Mouse (Mus musculus) spleen, embryonic (tissue): ENCODE results near the gene Gm45021.

Source experiments
- CTCF ChIA-PET: fragments of 350-600 bp; sonication (Branson Sonifier 250); formaldehyde crosslinking; loops from one replicate; lab custom pipeline; 2022; lab: Charles Lee

The Gm45021 gene

DNA sequence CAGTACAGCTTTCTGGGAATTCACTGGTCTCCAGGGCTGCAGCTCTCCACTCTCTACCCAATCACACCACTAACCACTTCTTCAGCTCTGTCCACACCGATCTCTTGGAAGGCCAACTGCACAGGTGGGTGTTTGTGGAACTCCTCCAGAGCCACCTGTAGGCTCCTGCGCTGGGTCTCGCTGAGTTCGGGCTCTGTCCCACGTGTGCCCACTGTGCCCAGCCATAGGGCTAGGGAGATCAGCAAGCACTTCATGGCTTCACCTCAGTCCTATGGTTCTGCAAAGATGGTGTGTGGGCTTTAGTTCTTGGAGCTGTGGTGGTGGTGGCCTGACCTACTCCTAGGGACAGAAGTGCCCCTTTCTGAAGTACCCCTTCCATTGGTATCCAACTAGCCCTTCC lies 17.4 kb upstream of the Gm45021 start:
- CTCF ChIA-PET, result no interaction called here

DNA sequence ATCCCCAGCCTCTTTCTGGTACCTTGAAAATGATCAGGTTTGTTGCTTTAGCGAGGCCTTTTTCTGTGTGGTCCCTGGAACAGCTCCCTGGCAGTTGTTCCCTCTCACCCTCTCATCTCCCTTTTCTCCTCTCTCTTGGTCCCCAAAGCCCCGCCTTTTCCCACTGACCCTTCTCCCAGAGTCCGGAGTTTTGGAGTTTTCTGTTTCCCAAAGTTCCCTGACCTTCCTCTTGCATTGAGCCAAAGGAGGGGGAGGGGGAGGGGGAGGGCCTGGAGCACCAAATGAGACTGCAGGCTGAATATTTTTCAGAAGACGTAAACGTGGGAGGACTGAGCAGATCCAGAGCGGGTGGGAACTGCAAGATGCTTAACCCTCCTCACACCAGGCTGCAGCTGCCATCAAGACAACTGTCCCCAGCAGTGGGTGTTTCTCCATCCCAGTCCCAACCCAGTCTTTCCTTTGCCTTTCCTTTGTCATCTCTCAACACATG lies 16.8 kb upstream of the Gm45021 start, which contains the start of gene Rarres2:
Gene Rarres2 (minus strand): TSS at position 218 of the 490 bp plus-strand sequence.
- CTCF ChIA-PET, result no interaction called here

DNA sequence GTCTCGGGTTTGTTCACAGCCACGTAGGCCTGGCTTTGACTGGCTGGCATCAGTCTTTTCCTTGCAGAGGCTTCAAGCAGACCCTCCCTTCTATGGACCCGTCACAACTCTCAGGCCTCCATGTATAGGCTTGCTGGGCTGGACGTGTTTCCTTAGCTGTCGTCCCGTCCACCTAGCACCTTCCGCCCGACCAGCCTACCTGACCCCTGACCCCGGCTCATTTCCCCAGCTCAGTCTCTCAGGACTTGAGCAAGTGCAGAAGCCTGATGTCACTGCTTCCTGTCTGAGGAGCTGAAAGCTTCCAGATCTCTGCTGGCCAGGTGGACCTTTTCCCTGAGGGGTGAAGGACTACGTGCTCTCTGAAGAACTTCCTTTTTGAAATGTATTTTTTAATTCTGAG lies 16.1 kb upstream of the Gm45021 start:
- CTCF ChIA-PET, result no interaction called here

DNA sequence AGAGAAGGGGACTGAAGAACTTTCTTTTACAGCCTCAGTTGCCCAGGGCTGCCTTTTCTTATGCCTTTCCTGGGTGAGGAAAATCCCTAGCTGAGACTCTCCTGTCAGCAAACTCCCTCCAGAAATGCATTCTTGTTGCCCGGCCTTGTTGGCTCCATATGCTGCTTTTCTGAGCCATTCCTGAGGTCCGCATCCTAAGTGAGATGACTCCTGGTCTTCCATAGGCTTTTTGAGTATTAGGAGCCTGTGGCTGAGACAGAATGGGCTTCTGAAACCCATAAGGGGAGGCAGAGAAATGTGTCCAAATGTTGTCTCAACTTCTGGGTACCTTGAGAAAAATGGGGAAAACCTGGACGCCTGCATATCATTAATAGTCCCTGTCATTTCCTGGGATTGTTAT lies 15.4 kb upstream of the Gm45021 start:
- CTCF ChIA-PET, result no interaction called here

- CTCF ChIA-PET, result no interaction called here
Measured at GRCm38 (mm10) chr6:48578736-48579135, 10.7 kb upstream of the Gm45021 start.

DNA sequence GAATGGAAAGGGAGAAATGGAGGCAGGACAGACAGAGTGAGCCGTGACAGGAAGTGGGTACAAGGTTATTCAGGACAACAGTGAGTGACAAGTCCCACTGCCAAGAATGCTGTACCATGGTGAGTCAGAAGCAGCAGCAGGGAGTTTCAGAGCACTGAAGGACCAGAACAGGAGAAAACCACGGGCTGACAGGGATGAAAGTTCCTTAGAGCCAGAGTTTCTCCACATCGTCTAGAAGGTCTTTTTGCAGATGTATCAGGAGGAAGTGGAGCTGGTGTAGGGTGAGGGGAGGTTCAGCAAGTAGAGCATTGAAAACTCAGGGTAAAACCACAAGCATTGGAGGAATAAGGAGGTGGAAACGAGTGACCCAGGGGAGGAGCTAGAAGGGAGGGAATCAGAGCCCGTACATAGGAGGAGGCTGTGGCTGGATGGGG lies 10.2 kb upstream of the Gm45021 start:
- CTCF ChIA-PET, result no interaction called here

GRCm38 (mm10) chr6:48581257-48581656 lies 8.2 kb upstream of the Gm45021 start:
- CTCF ChIA-PET, result interaction anchor here (0.7 kb wide), 1 partner anchor 34 kb away, joined by 3 read pairs; no protein-coding TSS in a partner anchor

GRCm38 (mm10) chr6:48582037-48582436 lies 7.4 kb upstream of the Gm45021 start:
- CTCF ChIA-PET, result interaction anchor here (0.6 to 0.9 kb wide), 3 partner anchors 27 to 57 kb away, joined by 3 to 5 read pairs (median 3); partner anchors contain the start of gene Lrrc61

DNA sequence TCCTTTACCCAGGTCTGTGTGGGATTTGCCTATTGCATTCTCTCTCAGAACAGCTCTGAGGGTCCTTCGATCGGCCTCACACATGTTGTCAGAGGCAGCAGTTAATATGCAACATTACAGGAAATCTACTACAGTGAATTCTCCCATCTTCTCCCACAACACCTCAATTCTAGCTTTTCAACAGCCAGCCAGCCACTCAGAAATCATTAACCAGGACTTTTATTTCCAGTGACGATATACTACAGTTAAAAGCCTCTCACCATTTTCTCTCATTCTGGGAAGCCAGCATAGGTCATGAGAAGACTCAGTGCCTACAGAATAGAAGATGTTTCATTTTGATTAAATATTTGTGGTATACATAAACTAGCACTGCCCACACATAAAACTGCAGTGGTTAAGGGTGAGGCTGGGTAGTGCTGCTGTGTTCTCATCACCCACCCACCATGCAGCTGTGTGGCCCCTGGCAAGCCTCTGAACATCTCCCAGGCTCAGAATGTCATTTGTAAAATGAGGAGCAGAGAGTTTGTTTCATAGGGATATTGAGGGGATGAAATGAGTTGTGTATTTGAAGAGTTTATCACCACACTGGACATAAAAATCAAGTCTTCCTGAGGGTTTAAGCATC lies 1.9 kb downstream of the Gm45021 start:
- CTCF ChIA-PET, result interaction anchor here (0.5 kb wide), 1 partner anchor 56 kb away, joined by 7 read pairs; no protein-coding TSS in a partner anchor

DNA sequence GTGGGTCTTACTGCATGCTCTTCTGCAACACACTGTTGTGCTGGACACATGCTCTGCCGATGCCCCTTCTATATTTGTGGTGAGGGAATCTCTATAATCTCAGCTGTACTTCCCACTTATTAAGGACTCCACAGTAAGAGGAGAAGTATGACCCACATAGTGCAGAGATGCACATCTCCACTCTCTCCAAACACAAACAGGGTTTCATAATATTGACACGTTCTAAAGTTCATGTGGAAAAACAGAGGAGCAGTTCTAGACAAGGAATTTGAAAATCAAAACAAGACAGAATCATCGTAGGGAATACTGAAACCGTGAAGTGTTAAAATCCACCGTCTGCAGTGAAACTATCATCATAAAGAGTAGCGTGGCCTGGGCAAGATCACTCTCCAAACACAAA lies 2.5 kb downstream of the Gm45021 start:
- CTCF ChIA-PET, result no interaction called here

DNA sequence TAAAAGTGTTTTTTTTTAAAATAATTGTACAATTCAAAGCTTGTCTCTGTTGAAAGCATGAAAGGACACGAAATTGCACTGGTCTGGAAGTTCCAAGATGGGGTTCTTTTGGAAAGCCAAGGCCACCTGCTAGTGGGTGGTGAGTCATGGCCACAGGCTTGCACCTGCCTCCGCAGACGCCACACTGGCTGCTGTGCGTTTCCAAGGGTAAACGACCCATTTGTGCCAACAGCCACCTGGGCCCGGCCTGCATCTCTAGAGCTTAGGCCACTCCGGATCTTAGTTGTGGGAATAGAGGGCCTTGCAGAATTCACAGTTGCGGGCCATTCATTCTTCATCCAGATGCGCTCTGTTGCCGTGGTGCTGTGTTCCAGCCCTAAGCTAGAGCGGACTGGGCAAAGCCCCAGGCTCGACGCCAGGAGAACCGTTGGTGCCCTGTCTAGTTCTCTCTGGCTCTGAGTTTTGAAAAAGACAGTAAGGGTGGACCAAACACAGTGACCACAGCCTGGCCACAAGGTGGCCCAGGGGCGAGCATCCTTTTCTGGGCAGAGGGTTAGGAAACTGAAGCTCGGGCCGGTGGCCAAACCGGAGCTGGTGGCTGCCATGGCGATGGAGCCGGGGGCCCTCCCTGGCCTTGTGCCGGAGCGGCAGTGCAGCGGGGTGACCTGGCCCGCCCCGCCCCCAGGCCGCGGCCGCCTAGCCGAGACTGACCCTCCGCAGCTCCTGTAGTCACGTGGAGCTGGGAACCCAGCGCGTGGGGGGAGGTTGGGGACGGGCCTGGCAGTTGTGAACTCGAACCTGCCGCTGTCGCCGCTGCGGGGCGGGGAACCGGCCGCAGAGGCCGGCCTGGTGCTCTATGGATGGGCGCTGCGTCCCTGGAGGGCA lies 4.0 kb downstream of the Gm45021 start, which contains the start of the genes Repin1 and Gm44965:
Gene Repin1 (plus strand): TSS at position 726 of the 885 bp plus-strand sequence.
Gene Gm44965 (plus strand): TSS at position 784 of the 885 bp plus-strand sequence.
- CTCF ChIA-PET, result interaction anchor here (0.6 kb wide), 2 partner anchors 267 to 1133 kb away, joined by 3 read pairs; no protein-coding TSS in a partner anchor

DNA sequence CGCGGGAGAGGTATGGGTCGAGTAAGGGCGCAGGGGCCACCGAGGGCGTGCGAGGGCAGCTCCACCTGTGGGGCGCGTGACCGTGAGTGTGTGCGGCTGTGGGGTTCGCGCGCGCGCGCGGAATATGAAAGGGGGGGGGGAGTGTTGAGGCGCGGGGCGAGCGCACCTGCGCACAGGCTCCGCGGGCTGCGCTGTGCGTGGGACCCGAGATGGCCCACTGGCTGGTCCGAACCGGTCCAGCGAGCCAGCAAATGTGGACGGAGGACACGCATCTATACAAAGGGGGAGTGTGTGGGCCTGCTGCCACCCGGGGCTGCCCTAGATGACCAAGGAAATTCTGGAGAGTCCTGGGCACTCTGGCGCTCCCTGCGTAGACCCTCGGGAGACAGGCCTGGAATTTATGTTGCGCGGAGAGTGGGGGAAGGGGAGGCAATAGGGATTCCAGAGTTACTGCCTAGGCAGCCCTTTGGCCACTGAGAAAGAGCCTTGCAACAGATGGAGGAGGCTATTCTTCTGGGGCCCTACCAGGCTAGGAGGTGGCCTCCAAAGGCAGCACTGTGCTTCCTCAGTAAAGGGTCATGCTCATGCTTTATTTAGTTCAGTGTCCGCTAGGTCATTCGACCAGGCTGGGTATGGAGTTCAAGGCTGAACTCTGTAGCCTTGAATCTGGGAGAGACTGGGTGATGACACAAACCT lies 4.8 kb downstream of the Gm45021 start:
- CTCF ChIA-PET, result interaction anchor here (1.1 kb wide), 1 partner anchor 9 kb away, joined by 12 read pairs; no protein-coding TSS in a partner anchor

DNA sequence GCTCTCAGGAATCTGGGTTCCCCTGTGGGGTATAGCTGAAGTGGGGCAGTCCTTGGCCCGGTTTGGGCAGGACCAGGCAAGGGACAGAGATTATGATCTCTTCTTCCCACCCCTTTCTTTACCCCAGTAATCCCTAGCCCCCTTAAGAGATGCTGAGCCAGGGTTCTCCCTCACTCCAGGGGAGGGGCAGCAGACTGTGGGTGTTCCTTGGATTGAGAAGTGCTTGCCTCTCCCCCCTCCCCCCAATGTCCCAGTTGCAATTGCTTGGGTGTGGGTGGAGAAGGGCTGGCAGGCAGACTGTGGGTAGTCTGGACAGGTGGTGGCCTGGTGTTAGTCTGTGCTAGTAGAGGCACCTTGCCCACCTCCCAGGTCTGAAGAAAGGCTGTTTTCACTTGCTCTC lies 5.9 kb downstream of the Gm45021 start:
- CTCF ChIA-PET, result no interaction called here

DNA sequence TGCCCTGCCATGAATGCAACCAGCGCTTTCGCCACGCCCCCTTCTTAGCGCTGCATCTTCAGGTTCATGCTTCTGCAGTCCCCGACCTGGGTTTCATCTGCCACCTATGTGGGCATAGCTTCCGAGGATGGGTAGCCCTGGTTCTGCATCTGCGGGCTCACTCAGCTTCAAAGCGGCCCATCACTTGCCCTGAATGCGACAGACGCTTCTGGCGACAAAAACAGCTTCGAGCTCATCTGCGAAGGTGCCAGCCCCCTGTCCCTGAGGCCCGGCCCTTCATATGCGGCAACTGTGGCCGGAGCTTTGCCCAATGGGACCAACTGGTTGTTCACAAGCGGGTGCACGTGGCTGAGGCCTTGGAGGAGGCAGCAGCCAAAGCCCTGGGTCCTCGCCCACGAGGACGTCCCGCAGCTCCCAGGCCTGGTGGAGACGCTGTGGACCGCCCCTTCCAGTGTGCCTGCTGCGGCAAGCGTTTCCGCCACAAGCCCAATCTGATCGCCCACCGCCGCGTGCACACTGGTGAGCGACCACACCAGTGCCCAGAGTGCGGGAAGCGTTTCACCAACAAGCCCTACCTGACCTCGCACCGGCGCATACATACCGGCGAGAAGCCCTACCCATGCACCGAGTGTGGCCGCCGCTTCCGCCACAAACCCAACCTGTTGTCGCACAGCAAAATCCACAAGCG lies 7.3 kb downstream of the Gm45021 start:
- CTCF ChIA-PET, result no interaction called here

DNA sequence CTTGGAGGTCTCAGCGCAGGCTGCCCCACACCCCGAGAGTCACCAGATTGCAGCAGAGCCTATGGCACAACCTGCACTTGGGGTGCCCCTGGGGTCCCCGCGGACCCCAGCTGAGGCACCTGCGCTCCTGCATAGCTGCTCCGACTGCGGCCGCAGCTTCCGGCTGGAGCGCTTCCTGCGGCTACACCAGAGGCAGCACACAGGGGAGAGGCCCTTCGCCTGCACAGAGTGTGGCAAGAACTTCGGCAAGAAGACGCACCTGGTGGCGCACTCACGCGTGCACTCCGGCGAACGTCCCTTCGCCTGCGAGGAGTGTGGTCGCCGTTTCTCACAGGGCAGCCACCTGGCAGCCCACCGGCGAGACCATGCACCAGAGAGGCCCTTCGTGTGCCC lies 7.8 kb downstream of the Gm45021 start:
- CTCF ChIA-PET, result no interaction called here

GRCm38 (mm10) chr6:48600594-48600993 lies 11.2 kb downstream of the Gm45021 start:
- CTCF ChIA-PET, result interaction anchor here (0.5 kb wide), 1 partner anchor 622 kb away, joined by 3 read pairs; no protein-coding TSS in a partner anchor

DNA sequence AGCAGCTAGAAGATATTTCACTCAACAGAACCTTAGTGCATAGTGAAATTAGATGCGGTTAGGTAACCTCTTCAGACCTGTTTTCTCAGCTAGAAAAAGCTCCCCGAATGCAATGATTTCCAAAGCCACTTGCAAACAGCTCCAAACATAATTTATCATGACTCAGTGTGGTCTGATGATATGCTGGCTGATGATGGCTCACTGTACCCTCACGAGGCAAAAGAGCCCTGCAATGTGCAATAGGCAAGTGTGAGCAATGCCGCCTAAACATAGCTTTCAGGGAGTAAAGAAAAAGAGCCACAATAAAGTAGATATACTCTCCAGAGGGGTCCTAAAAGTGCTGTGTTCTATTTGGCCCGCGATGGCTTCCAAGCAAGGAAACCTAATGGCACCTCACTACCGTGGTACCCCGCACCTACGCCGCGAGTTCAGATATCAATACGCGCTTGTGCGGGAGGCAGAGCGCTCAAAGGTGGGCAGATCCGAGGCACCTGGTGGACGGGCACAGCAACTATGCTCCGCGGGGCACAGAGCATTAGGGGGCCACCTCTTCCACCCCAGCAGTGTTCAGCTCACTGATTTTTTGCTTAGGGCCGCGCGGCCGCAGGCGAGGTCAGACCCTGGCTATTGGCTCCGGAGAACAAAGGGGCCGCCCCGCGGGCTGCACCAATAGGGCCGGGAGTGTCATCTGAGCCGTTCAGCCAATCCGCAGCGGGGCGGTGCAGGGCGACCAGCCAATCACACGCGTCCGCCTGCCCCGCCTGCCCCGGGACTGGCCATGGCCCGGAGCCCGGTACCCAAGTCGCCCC lies 12.1 kb downstream of the Gm45021 start, which contains the start of gene Zfp775:
Gene Zfp775 (plus strand): TSS at position 793 of the 809 bp plus-strand sequence.
- CTCF ChIA-PET, result interaction anchor here (0.5 kb wide), 1 partner anchor 621 kb away, joined by 3 read pairs; no protein-coding TSS in a partner anchor

DNA sequence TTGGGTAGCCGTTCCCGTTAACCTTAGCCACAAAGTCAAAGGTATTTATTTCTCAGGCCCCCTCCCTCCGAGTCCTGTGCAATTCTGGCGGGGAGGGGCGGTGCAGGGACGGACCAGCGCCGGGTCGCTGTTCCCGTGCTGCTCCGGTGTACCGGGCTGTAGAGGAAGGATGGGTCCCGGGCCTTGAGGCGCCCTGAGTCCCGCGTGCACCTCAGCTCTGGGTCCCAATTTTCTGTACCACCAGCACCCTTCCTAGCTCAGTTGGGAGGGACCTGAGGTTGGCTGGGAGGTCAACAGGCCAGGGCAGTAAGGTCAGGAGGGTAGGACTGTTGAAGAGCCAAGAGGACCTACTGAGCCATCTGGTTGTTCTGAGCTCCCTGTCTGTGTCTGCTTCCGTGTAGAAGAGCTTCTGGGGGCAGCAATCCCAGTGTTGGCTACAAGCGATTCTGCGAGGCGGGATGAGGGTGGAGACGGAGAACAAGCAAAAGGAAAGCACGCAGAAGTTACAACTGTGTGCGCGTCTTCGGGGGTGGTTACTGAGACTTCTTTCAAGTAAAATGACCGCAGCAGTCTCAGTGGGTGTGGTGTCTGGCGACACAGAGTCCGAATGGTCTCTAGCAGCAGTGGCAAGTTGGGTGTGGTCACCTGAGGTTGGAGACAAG lies 12.8 kb downstream of the Gm45021 start:
- CTCF ChIA-PET, result no interaction called here

DNA sequence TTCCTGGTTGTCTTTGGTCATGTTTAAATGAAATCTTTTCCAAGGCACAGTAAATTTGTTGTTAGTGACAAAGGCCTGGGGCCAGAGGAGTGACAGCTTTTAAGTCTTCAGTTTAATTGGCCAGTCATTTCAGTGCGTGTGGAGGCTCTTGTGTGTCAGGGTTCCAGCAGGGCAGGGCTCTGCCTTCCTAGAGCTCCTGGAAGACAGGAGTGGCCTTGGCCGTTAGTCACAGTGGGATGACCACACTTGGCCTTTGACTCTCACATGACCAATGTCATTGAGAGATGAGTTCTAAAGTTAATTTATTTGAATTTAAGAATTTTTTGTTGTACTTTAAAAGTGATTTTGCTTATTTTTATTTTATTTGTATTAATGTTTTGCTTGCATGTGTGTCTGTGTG lies 18.7 kb downstream of the Gm45021 start:
- CTCF ChIA-PET, result no interaction called here
